In the genomic region with DNA sequence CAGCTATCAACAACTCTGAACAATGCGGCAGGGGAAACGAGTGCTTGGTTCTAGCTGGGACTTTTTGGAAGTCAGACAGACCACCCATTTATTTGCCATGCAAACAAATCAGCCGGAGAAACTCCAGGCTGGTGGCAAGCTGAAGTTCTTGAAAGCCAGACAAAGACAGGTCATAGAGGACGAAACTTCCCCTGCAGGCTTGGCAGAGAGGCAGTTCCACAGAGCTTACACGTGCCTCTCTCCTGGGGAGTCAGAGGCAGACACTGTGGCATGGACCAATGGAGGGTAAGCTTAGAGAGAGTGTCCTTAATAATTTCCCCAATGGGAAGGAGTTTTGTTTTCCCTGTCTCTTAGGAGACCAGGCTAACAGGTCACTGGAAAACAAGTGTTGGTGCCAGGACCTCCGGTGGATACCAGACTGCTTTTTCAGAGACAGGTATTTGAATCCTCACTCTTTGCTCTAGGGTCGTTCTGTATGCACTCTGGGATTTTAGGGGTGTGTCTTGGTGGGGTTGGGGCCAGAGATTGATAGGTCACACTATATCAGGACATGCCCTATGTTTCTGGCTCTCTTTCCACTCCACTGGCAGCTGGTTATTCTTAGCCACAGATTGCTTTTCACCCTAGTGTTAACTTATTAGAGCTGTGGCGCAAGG, we compare ENCODE assay signal across 10 mouse cellular contexts. TPM values are rescaled to one million over a fixed set of nuclear protein-coding genes. Genes with fewer than 3 reads are reported as not detected.
DNase-seq lines count a peak whose midpoint lies in the region; ATAC-seq lines count a peak whose summit lies in the region.
"Had no signal": no experiment of that assay in that cellular context is flagged by ENCODE, and none has a peak within 500 bp of the region (broad histone marks: within the 10 kb centered on the region; RNA-seq: fewer than 3 reads in every experiment).

Ddo (plus strand) TSS at position 356 of the 656 bp plus-strand sequence.

- 0 out of 2 replicates have a peak within 1 kb of the TSS, but pooled peaks have one; percentile 23 for H3K27ac ChIP-seq in hindbrain, embryonic 16.5 days (ENCODE audit: low read depth, low read length)
- no peak within 1 kb of the TSS for H3K27ac ChIP-seq in hindbrain, embryonic 11.5 days (ENCODE audit: low read depth, low read length)
- peak within 1 kb of the TSS; percentile 99 for H3K27ac ChIP-seq in brown adipose tissue, adult 24 weeks (replicated peaks; ENCODE audit: low read depth, low read length)
- H3K27ac ChIP-seq: liver, embryonic 14.5 days had no signal

- no peak for DNase-seq in hindbrain, embryonic 11.5 days (ENCODE audit: low spot score)
- DNase-seq in heart, adult 18-20 months = peak; percentile 79 to 89
- DNase-seq in kidney, postnatal 36 days = peak; percentile 81 to 93
- peak; percentile 93 for DNase-seq in skeletal muscle tissue, adult 2 months (ENCODE audit: low read depth, low spot score)
- no peak for DNase-seq in yolk sac, embryonic 10.5 days (ENCODE audit: low spot score)
- DNase-seq in thymus, postnatal 4 days = no peak

- no peak within 1 kb of the TSS for H3K9ac ChIP-seq in hindbrain, embryonic 16.5 days (ENCODE audit: low read depth, low read length)
- H3K9ac ChIP-seq in hindbrain, embryonic 11.5 days (ENCODE audit: low read depth, low read length) = no peak within 1 kb of the TSS
- H3K9ac ChIP-seq: liver, embryonic 14.5 days had no signal

- no peak within 1 kb of the TSS; the same call in 1 of the 2 replicates for H3K4me3 ChIP-seq in hindbrain, embryonic 16.5 days (ENCODE audit: low read length)
- no peak within 1 kb of the TSS for H3K4me3 ChIP-seq in hindbrain, embryonic 11.5 days (ENCODE audit: low read depth, low read length)
- peak within 1 kb of the TSS; percentile 68 for H3K4me3 ChIP-seq in brown adipose tissue, adult 24 weeks (ENCODE audit: insufficient read depth, low read depth, low read length)

- 56% methylated on average over 8 of the region's 8 CpGs for WGBS in hindbrain, embryonic 16.5 days
- WGBS in hindbrain, embryonic 11.5 days = 79% methylated on average over 8 of the region's 8 CpGs

- H3K27me3 ChIP-seq in hindbrain, embryonic 16.5 days (replicated peaks; ENCODE audit: control insufficient read depth, insufficient read depth, low read length) = no peaks in the 10 kb centered on the region; the same call in 1 of the 2 replicates
- no peaks in the 10 kb centered on the region for H3K27me3 ChIP-seq in hindbrain, embryonic 11.5 days (ENCODE audit: control insufficient read depth, insufficient read depth, low read length)
- H3K27me3 ChIP-seq: CH12.LX had no signal

- H3K4me1 ChIP-seq in hindbrain, embryonic 16.5 days (ENCODE audit: control insufficient read depth, insufficient read depth, low read depth, low read length) = no peaks in the 10 kb centered on the region; the same call in 1 of the 2 replicates
- no peaks in the 10 kb centered on the region for H3K4me1 ChIP-seq in hindbrain, embryonic 11.5 days (replicated peaks; ENCODE audit: control insufficient read depth, insufficient read depth, low read length)
- no peaks in the 10 kb centered on the region; the same call in 1 of the 2 replicates for H3K4me1 ChIP-seq in brown adipose tissue, adult 24 weeks (ENCODE audit: control insufficient read depth, insufficient read depth, insufficient read length, low read length)

- H3K4me2 ChIP-seq in hindbrain, embryonic 16.5 days (ENCODE audit: low read length) = no peak within 1 kb of the TSS; the same call in 1 of the 2 replicates
- no peak within 1 kb of the TSS for H3K4me2 ChIP-seq in hindbrain, embryonic 11.5 days (replicated peaks; ENCODE audit: low read depth, low read length)

- H3K9me3 ChIP-seq in hindbrain, embryonic 16.5 days (ENCODE audit: control insufficient read depth, low read length) = no peaks in the 10 kb centered on the region; the same call in 1 of the 2 replicates
- H3K9me3 ChIP-seq in hindbrain, embryonic 11.5 days (ENCODE audit: control insufficient read depth, low read length) = no peaks in the 10 kb centered on the region

- H3K36me3 ChIP-seq in hindbrain, embryonic 16.5 days (ENCODE audit: control insufficient read depth, insufficient read depth, low read length) = no peaks in the 10 kb centered on the region
- no peaks in the 10 kb centered on the region for H3K36me3 ChIP-seq in hindbrain, embryonic 11.5 days (ENCODE audit: control insufficient read depth, insufficient read depth, low read length)

- ATAC-seq in hindbrain, embryonic 16.5 days = peak; percentile 87
- no peak for ATAC-seq in hindbrain, embryonic 11.5 days (ENCODE audit: low FRiP score)

RNA-seq across cellular contexts. Expression of gene Ddo, which starts in this region (rescaled TPM):
- polyA plus RNA-seq in hindbrain, embryonic 16.5 days (2015; fragmentation: Nextera tagmentation; extraction: Ambion mirVana) = 1.4 and 2.9 TPM in 2 replicates
- polyA plus RNA-seq in hindbrain, embryonic 11.5 days (2014; fragmentation: Nextera tagmentation; extraction: Ambion mirVana) = 0.17 and 0.57 TPM in 2 replicates
- 56.4 and 60.0 TPM in 2 replicates for polyA plus RNA-seq in brown adipose tissue, adult 24 weeks (2012; ENCODE audit: insufficient read depth, insufficient read length, missing spikeins)
- 10 to 100 TPM; 27.7 to 36.2 TPM for total RNA-seq in heart, adult 18-20 months (2021)
- total RNA-seq: CH12.LX had no signal

Comparison
In these comparisons a context has a peak if more than half of its experiments do, and no peak if none do; other contexts are left out.
1. RNA of gene Ddo (polyA plus RNA-seq): 56.4 to 60.0 TPM in brown adipose tissue, adult 24 weeks; 1.4 to 2.9 TPM in hindbrain, embryonic 16.5 days and 0.17 to 0.57 TPM in hindbrain, embryonic 11.5 days; every median in the first group is over 10 times any median in the second.
2. DNase-seq: peak in heart, adult 18-20 months (2 of 2), kidney, postnatal 36 days (2 of 2) and skeletal muscle tissue, adult 2 months (single experiment); none in hindbrain, embryonic 11.5 days (single experiment), yolk sac, embryonic 10.5 days (single experiment) and thymus, postnatal 4 days (single experiment).